Mouse (Mus musculus): ENCODE data around the gene Tnfrsf11a. TPM values are rescaled to one million over a fixed set of nuclear protein-coding genes. Genes with fewer than 3 reads are reported as not detected.
A peak's percentile ranks its signal among the peaks of the same experiment; 100 is the strongest.

The Tnfrsf11a gene
- total RNA-seq (2014; rRNA removed) (3.2 and 4.0 TPM in 2 replicates), polyA plus RNA-seq (2015; fragmentation: Nextera tagmentation; extraction: Ambion mirVana) (1.1 and 1.2 TPM in 2 replicates)

- Histone ChIP-seq H3K27ac (no peak within 1 kb of the TSS), H3K9ac (replicated peaks; ENCODE audit: low read length) (peak within 1 kb of the TSS; percentile 63), H3K9me3 (ENCODE audit: low read length) (no peaks in the 10 kb centered on the region), H3K4me1 (ENCODE audit: insufficient read depth, low read length) (no peaks in the 10 kb centered on the region), H3K36me3 (ENCODE audit: insufficient read depth, low read length) (no peaks in the 10 kb centered on the region), H3K4me3 (ENCODE audit: low read length) (peak within 1 kb of the TSS; percentile 61), H3K27me3 (ENCODE audit: insufficient read depth, low read length) (no peaks in the 10 kb centered on the region), H3K4me2 (ENCODE audit: low read depth, low read length) (peak within 1 kb of the TSS; percentile 97)
- ATAC-seq (peak; percentile 86), DNase-seq (ENCODE audit: low spot score) (peak; percentile 64)
- WGBS = 4% methylated on average over 77 of the region's 77 CpGs
- TF ChIP-seq CTCF (IDR thresholded peaks at IDR 0.05; ENCODE audit: low read depth) = peak; percentile 51
These were observed at the start of gene Tnfrsf11a for GRCm38 (mm10) chr1:105780457-105781364. Tnfrsf11a (plus strand) TSS chr1:105780718.

GRCm38 (mm10) chr1:105735318-105735717 is 45.2 kb upstream of the Tnfrsf11a start:
- H3K36me3 ChIP-seq (ENCODE audit: insufficient read depth, low read length) = peaks cover 8% of the 10 kb centered on the region
- H3K27me3 ChIP-seq (ENCODE audit: insufficient read depth, low read length) = no peaks in the 10 kb centered on the region
- 81% methylated on average over 3 of the region's 3 CpGs for WGBS
- no peak overlapping the region for H3K27ac ChIP-seq
- no peak overlapping the region for H3K9ac ChIP-seq (replicated peaks; ENCODE audit: low read length)
- peak; percentile 36 for TF ChIP-seq CTCF (IDR thresholded peaks at IDR 0.05; ENCODE audit: low read depth)
- no peaks in the 10 kb centered on the region for H3K4me1 ChIP-seq (ENCODE audit: insufficient read depth, low read length)
- no peak; the same call in 1 of the 2 replicates for ATAC-seq
- no peaks in the 10 kb centered on the region for H3K9me3 ChIP-seq (ENCODE audit: low read length)
- DNase-seq (ENCODE audit: low spot score) = no peak
- no peak overlapping the region for H3K4me2 ChIP-seq (ENCODE audit: low read depth, low read length)
- H3K4me3 ChIP-seq (ENCODE audit: low read length) = no peak overlapping the region

GRCm38 (mm10) chr1:105738334-105738733 is 42.2 kb upstream of the Tnfrsf11a start:
- no peak for DNase-seq (ENCODE audit: low spot score)
- H3K9me3 ChIP-seq (ENCODE audit: low read length) = no peaks in the 10 kb centered on the region
- WGBS = 91% methylated on average over 6 of the region's 6 CpGs
- H3K9ac ChIP-seq (replicated peaks; ENCODE audit: low read length) = no peak overlapping the region
- no peak for ATAC-seq
- H3K36me3 ChIP-seq (ENCODE audit: insufficient read depth, low read length) = peaks cover 20% of the 10 kb centered on the region; the same call in 1 of the 2 replicates
- no peak overlapping the region for H3K27ac ChIP-seq
- no peaks in the 10 kb centered on the region for H3K4me1 ChIP-seq (ENCODE audit: insufficient read depth, low read length)
- H3K27me3 ChIP-seq (ENCODE audit: insufficient read depth, low read length) = no peaks in the 10 kb centered on the region
- no peak for TF ChIP-seq CTCF (IDR thresholded peaks at IDR 0.05; ENCODE audit: low read depth)
- no peak overlapping the region for H3K4me3 ChIP-seq (ENCODE audit: low read length)
- no peak overlapping the region for H3K4me2 ChIP-seq (ENCODE audit: low read depth, low read length)

GRCm38 (mm10) chr1:105739493-105739892 is 41.0 kb upstream of the Tnfrsf11a start:
- Histone ChIP-seq H3K9me3 (ENCODE audit: low read length) (no peaks in the 10 kb centered on the region), H3K4me1 (ENCODE audit: insufficient read depth, low read length) (no peaks in the 10 kb centered on the region), H3K9ac (replicated peaks; ENCODE audit: low read length) (no peak overlapping the region), H3K27me3 (ENCODE audit: insufficient read depth, low read length) (no peaks in the 10 kb centered on the region), H3K4me3 (ENCODE audit: low read length) (no peak overlapping the region), H3K27ac (no peak overlapping the region), H3K36me3 (ENCODE audit: insufficient read depth, low read length) (peaks cover 20% of the 10 kb centered on the region; the same call in 1 of the 2 replicates), H3K4me2 (ENCODE audit: low read depth, low read length) (no peak overlapping the region)
- ATAC-seq (no peak), DNase-seq (ENCODE audit: low spot score) (no peak)
- no peak for TF ChIP-seq CTCF (IDR thresholded peaks at IDR 0.05; ENCODE audit: low read depth)

- Histone ChIP-seq H3K9ac (replicated peaks; ENCODE audit: low read length) (no peak overlapping the region), H3K4me2 (ENCODE audit: low read depth, low read length) (no peak overlapping the region), H3K9me3 (ENCODE audit: low read length) (no peaks in the 10 kb centered on the region), H3K27ac (no peak overlapping the region), H3K4me3 (ENCODE audit: low read length) (no peak overlapping the region), H3K36me3 (ENCODE audit: insufficient read depth, low read length) (peaks cover 23% of the 10 kb centered on the region; the same call in 1 of the 2 replicates), H3K27me3 (ENCODE audit: insufficient read depth, low read length) (no peaks in the 10 kb centered on the region), H3K4me1 (ENCODE audit: insufficient read depth, low read length) (no peaks in the 10 kb centered on the region)
- 85% methylated on average over 1 of the region's 1 CpGs for WGBS
- DNase-seq (ENCODE audit: low spot score) (no peak), ATAC-seq (no peak)
- no peak for TF ChIP-seq CTCF (IDR thresholded peaks at IDR 0.05; ENCODE audit: low read depth)
These were observed 38.0 kb upstream of the Tnfrsf11a start for GRCm38 (mm10) chr1:105742481-105742880.

- DNase-seq (ENCODE audit: low spot score) = no peak
- Histone ChIP-seq H3K9ac (replicated peaks; ENCODE audit: low read length) (no peak overlapping the region), H3K4me2 (ENCODE audit: low read depth, low read length) (no peak overlapping the region), H3K36me3 (ENCODE audit: insufficient read depth, low read length) (peaks cover 27% of the 10 kb centered on the region), H3K27me3 (ENCODE audit: insufficient read depth, low read length) (no peaks in the 10 kb centered on the region), H3K9me3 (ENCODE audit: low read length) (no peaks in the 10 kb centered on the region), H3K4me1 (ENCODE audit: insufficient read depth, low read length) (no peaks in the 10 kb centered on the region), H3K27ac (no peak overlapping the region), H3K4me3 (ENCODE audit: low read length) (no peak overlapping the region)
- no peak for TF ChIP-seq CTCF (IDR thresholded peaks at IDR 0.05; ENCODE audit: low read depth)
- WGBS = 90% methylated on average over 1 of the region's 1 CpGs
- ATAC-seq = no peak
These were observed 34.1 kb upstream of the Tnfrsf11a start for GRCm38 (mm10) chr1:105746444-105746843.

Data from hindbrain, postnatal 0 days (tissue).